Mouse (Mus musculus) midbrain, postnatal 0 days (tissue): ENCODE data around the gene Gm19965. TPM values are rescaled to one million over a fixed set of nuclear protein-coding genes. Genes with fewer than 3 reads are reported as not detected.

Experiments
- ATAC-seq: fragments of 200-750 bp; cut with Nextera tagmentation; 2 replicates; pipeline ENCODE4 v1.8.0; 2017; ENCODE audit warnings: moderate number of reproducible peaks, mild to moderate bottlenecking, moderate TSS enrichment, moderate library complexity; ENCODE audit not compliant: low FRiP score
- DNase-seq: peaks from one replicate; pipeline ENCODE4 v3.0.0-alpha.2; 2015; ENCODE audit warnings: low spot score
- H3K27ac ChIP-seq: fragments of 300-500 bp; sonication (generic); 2 replicates; pipeline ENCODE4 v1.5.1; 2014; ENCODE audit warnings: low read depth, mild to moderate bottlenecking, low read length, mixed read lengths
- H3K27me3 ChIP-seq: fragments of 300-500 bp; sonication (generic); 2 replicates; pipeline ENCODE4 v1.6.1; 2014; ENCODE audit warnings: low read length, control low read depth, mixed read lengths; ENCODE audit not compliant: insufficient read depth
- H3K36me3 ChIP-seq: fragments of 300-500 bp; sonication (generic); 2 replicates; pipeline ENCODE4 v1.6.1; 2014; ENCODE audit warnings: low read length, control low read depth, mixed read lengths; ENCODE audit not compliant: insufficient read depth
- H3K4me1 ChIP-seq: fragments of 300-500 bp; sonication (generic); 2 replicates; pipeline ENCODE4 v1.6.1; 2014; ENCODE audit warnings: mild to moderate bottlenecking, control low read depth, antibody characterized with exemption, low read length, mixed read lengths; ENCODE audit not compliant: insufficient read depth
- H3K4me2 ChIP-seq: fragments of 300-500 bp; sonication (generic); 2 replicates; pipeline ENCODE4 v1.6.1; 2014; ENCODE audit warnings: low read depth, mild to moderate bottlenecking, low read length, mixed read lengths; ENCODE audit not compliant: poor library complexity, severe bottlenecking
- H3K4me3 ChIP-seq: fragments of 300-500 bp; sonication (generic); 2 replicates; pipeline ENCODE4 v1.5.1; 2014; ENCODE audit warnings: low read depth, mild to moderate bottlenecking, low read length, moderate library complexity
- H3K9ac ChIP-seq: fragments of 300-500 bp; sonication (generic); replicated peaks from 2 replicates; pipeline ENCODE4 v1.6.1; 2014; ENCODE audit warnings: mild to moderate bottlenecking, low read length, moderate library complexity, mixed read lengths; ENCODE audit not compliant: poor library complexity, severe bottlenecking
- H3K9me3 ChIP-seq: fragments of 300-500 bp; sonication (generic); 2 replicates; pipeline ENCODE4 v1.6.1; 2016; ENCODE audit warnings: low read length, control low read depth
- CTCF ChIP-seq: IDR thresholded peaks from 2 replicates; pipeline ENCODE4 v1.5.1; 2016; ENCODE audit warnings: antibody characterized with exemption, mild to moderate bottlenecking
- WGBS: fragments of 180-500 bp; shearing (Covaris S2); extraction: QIAGEN DNeasy Blood & Tissue Kit; methylation state at CpG from one replicate; pipeline ENCODE4 v1.1.7; 2014; 5-methylcytosine and 5-hydroxymethylcytosine counted together
- polyA plus RNA-seq: library from polyadenylated mRNA; unstranded; fragments of >200 nt; fragmentation: Nextera tagmentation; extraction: Ambion mirVana; gene quantifications from 2 replicates; pipeline ENCODE4 v1.2.1, GENCODE M21; 2015
- total RNA-seq: library from RNA; depleted of rRNA; stranded (reverse); fragments of >200 nt; gene quantifications from 2 replicates; pipeline ENCODE4 v1.2.3, GENCODE M21; 2014; rRNA removed

The Gm19965 gene
- not detected in 2 replicates for total RNA-seq
- polyA plus RNA-seq, result not detected in 2 replicates

- TF ChIP-seq CTCF, result no peak
- Histone ChIP-seq H3K27me3 (no peaks in the 10 kb centered on the region), H3K9me3 (no peaks in the 10 kb centered on the region), H3K27ac (no peak within 1 kb of the TSS), H3K4me1 (no peaks in the 10 kb centered on the region), H3K4me3 (no peak within 1 kb of the TSS), H3K9ac (no peak within 1 kb of the TSS), H3K4me2 (no peak within 1 kb of the TSS), H3K36me3 (no peaks in the 10 kb centered on the region)
- no peak for ATAC-seq
- no peak for DNase-seq
- 82% methylated on average over 3 of the region's 3 CpGs for WGBS
Measured at GRCm38 (mm10) chr1:116802683-116803082, at the start of gene Gm19965. Gm19965 (plus strand) TSS chr1:116802983.

- no peak for TF ChIP-seq CTCF
- 93% methylated on average over 8 of the region's 8 CpGs for WGBS
- H3K9ac ChIP-seq, result no peak overlapping the region
Measured at GRCm38 (mm10) chr1:116782471-116782989, 20.3 kb upstream of the Gm19965 start.

More at GRCm38 (mm10) chr1:116782471-116782989, 20.3 kb upstream of the Gm19965 start:
- Histone ChIP-seq H3K4me2 (no peak overlapping the region), H3K9me3 (no peaks in the 10 kb centered on the region), H3K27ac (no peak overlapping the region), H3K36me3 (no peaks in the 10 kb centered on the region), H3K4me3 (no peak overlapping the region), H3K27me3 (no peaks in the 10 kb centered on the region), H3K4me1 (no peaks in the 10 kb centered on the region)
- no peak for ATAC-seq
- peak; percentile 33 for DNase-seq
